Mouse (Mus musculus) brain, embryonic 18.5 days (tissue): ENCODE measurements around the gene C530008M17Rik.

Experiments used
- DNase-seq: peaks from one replicate; pipeline ENCODE4 v3.0.0-alpha.2; 2012; ENCODE audit warnings: low read depth, low spot score

The C530008M17Rik gene

DNA sequence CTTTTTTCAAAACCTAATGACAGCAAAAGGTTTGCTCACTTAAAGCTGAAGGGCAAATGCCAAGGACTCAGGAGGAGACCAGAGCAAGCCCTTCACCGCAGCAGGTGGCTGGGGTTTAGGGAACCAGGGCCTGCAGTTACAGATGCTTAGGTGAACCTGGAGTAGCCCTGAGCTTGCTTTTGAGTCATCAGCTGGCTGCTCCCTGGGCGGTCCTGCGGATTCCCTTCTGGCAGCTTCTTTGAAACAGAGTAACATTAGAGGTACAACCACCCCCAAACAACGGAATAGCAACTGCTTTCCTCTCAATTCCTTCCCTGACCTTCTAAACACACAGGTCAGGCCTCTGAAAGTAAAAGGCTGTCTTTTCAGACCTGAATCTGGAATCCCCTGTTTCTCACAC lies 116.5 kb downstream of the C530008M17Rik start:
- no peak for DNase-seq

DNA sequence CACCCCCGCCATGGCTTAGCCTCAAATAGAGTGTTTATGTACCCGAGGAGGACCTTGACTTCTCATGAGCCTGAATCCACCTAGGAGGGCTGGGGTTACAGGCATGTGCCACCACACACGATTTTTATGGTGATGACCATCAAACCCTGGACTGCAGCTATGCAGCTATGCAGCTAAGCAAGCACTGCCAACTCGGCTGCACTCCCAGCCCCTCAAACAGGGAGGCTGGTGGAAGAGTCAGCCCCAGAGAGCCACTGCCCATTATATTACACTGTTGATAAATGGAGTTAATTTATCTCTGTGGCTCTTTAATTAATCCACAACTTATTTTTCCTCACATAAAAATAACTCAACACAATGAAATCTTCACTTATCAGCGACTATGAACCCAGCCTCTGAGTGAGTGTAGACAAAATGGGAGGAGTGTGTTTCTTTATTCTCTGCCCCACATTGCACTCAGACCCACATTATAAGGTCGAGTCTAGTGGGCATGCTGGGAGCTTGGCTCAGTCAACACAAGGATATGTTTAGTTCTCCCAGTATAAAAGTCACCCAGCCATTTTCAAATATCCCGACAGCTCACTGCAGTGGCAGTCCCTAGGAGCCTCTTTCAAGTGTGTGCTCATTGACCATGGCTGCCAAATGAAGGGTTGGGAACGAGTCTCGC lies 117.3 kb downstream of the C530008M17Rik start:
- no peak for DNase-seq

DNA sequence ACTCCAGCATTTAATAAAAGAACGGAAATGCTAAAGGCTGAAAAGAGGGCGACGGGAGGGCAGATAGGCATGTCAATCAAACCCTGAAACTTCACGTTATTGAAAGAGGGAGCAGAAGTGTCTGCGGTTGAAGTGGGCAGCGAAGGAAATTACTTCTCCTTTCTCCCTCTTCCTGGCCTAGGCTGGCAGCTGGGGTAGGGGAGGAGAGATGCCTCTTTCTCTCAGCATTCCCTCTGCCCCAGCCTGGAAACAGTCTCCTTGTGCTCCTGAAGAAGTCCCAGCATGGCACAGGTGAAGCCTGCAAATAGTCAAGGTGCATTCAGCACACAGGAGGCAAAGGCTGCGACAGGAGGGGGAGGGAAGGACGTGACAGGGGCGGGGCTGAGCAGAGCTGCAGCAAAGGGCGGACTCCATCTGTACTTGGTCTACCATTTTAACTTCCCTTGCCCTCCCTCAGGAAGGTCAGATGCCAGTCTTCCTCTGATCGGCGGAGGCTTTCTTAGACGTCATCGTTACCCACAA lies 122.8 kb downstream of the C530008M17Rik start:
- DNase-seq, result no peak

DNA sequence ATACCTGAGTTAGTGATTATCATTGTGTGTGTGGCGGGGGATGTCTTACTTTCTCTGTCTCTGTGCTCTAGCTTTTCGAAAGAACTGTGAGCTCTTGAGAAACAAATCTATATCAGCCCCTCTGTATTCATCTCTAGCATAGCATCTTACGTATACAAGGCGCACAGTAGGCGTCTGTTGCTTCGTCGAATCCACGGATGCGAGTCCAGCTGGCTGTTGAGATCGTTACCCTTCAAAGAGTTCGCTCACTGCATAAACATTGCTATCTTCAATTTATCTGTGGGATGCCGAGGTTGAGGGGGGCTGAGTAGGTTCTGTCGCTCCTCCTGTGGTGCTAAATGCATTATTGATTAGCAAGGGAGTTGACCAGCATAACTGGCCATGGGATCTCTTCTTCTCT lies 125.6 kb downstream of the C530008M17Rik start:
- DNase-seq, result no peak

DNA sequence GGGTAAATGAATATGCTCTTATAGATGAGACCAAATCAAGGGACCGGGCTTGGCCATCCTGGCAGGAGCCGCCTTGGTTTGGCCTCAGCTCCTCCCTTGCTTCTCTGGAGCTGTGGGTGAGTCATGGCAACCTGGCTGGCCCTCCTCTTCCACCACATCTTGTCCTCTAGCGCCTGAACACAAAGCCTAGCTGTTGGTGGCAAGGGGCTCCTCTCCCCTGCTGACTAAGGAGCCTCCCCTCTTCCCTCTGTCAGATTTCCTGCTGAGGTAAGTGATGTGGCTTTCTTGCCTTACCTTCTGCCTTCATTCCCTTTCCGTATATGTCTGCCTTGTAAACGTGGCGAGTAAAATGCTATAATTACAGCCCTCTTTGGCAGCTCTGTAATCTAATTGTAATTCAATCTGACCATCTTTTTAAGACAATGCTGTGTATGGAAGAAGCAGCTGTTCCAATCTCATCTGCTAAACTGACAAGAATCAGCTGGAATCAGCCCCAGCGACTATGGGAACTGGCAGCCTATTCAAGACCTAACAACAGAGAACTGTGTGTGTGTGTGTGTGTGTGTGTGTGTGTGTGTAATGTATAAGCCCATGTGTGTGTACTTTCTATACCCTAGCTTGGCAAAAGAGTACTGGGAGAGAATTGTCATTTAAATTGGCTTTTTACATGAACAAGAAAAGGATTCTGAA lies 126.2 kb downstream of the C530008M17Rik start:
- DNase-seq, result peak; percentile 58

DNA sequence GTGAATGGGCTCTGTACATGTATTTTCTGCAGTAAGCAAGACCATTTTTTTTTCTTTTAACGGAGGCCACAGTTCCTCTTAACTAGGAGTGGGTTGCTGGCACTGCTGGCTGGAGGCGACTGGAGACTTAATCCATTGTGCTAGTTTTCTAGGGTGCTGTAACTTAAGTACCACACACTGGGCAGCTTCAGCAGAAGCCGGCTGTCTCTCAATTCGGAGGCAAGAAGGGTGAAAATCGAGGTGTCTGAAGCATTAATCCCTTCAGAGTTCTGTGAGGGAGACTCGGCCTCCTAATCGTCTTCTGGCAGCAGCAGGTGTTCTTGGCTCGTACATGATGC lies 126.8 kb downstream of the C530008M17Rik start:
- no peak for DNase-seq

DNA sequence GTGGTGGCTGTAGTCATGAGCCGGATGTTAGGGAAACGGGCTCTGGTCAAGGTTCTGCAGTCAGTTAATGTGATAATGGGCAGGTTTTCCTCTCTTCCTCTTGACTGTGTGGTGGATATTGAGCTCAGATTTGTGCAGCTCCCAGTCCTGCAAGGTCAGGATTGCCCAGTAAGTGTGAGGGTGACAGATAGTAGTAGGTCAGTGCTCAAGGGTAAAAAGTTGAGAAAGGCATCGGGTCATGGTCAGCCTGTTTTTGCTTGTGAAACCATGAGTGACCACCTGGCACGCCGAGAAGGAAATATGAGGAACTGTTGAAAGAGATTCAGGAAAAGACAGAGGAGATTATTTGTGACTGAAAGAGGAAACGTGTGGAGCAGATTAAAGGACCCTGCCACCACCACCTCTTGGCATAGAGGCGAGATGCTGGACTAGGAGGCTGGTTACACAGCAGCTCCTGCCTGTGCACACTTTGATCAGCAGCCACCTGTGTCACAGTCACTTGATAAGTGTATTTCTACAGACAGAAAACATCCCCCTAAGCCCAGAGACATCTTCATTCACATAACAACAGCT lies 127.9 kb downstream of the C530008M17Rik start:
- DNase-seq, result no peak

DNA sequence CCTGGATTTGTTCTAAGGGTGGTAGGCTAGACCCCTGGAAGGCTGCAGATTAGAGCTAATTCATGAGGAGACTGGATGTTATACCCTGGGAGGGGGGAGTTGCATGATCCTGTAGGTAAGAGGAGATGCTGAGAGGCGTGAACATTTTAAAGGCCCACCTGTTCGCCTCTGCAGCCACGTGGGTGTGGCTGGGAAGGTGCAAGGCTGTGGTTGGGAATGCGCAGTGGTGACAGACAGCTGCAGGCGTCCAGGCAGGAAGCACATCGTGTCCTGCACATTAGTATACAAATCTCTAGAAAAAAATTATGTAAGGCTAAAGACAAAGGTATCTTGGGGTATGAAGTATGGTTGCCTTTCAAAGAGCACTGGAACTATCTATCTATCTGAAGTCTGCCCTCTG lies 128.7 kb downstream of the C530008M17Rik start:
- DNase-seq, result no peak

DNA sequence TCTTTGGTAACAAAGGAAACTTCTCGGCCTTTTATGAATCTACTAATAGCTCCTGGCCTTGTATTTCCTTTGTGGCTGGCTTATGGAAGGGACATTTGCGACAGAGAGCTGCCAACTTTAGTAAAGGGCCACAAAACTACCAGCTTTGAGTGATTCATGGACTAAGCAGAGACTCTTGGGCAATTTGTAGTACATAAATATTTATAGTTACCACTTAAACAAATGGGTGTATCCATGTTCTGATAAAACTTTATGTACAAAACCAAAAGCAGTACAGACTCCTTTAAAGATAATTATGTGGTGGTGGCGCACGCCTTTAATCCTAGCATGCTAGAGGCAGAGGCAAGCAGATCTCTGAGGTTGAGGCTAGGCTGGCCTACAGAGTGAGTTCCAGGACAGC lies 133.6 kb downstream of the C530008M17Rik start:
- DNase-seq, result no peak

DNA sequence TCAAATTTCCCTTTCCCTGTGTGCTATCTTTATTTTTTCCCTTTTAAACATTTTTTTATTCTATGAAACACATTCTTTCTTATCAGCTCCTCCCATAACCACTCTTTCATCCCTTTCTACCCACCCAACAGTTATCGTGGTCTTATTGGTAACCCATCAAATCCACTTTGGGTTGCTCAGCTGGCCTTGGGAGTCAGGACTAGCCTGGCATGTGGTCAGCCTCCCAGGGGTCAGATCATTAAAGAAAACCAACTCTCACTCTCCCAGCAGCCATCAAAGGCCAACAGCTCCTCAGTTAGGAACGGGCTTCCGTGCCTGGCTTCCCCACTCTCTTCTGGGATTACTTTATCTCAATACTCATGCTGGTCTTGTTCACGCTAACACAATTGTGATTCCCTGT lies 135.0 kb downstream of the C530008M17Rik start:
- no peak for DNase-seq

DNA sequence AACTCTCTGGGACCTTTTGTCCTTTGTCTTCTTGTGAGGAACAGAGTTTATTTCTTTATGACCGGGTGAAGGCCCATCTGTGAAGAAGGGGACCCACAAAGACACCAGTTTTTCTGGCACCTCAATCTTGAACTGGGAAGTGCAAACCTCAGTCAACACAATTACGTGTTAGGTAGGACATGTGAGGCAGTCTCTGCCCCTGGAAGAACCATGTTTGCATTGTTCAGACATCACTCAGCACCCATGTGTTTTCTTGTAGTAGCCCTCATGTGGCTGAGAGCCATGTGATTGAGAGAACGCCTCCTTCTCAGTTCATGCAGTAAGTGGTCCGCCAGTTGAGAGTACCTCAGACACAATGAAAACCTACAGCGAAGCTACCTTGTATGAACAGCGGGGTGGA lies 136.4 kb downstream of the C530008M17Rik start:
- DNase-seq, result no peak

DNA sequence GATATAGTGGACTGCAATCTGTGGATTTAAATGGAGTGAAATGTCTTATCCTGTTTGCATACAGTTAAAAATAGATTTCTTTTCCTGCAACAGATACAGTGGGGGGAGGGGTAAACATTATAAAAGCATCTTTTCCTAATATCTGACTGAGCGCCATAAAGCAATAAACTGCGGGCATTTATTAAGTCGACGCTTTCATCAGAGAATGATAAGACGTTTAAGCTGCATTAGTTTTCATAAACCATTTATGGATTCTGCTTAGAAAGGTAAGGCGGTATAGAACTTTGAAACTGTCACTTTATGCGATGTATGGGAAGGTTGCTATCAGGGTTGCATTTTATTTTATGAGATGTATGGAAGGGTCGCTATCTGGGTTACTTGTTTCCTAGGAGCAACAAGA lies 141.7 kb downstream of the C530008M17Rik start:
- DNase-seq, result no peak

DNA sequence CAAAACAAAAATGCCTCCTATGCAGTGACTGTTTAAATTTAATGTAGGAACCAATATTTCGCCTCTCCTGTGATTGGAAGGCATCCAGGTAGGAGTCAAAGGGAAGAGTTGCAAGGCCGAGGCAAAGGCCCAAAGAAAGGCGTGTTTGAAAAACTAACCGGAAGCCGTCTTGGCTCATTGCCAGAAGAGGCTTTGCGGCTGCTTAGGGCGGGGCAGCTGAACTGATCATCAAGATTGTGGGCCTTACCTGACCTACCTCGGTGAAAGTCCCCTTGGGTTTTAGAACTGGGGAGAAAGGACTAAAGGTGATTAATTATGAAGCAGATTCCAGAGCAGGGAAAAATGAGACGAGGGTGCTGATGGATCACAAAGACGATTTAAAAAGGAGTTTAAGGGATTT lies 143.2 kb downstream of the C530008M17Rik start:
- DNase-seq, result no peak

DNA sequence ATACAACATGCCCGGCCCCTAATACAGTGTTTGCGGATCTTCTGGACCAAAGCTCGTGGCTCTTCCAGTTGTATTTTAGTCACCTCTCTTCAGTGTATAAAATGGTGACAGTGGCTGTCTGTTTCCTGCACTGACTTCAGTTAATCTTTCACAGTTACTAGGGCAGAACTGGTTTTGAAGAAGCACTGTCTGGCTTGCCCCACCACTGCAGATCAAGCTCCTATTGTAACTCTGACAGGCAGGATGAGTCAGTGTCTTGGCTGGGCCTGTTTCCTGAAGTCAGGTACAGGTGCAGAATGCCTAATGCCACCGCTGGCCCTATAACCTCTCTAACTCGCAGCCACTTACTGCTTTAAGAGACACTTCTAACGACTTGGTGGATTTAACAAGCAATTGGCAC lies 152.7 kb downstream of the C530008M17Rik start:
- no peak for DNase-seq

DNA sequence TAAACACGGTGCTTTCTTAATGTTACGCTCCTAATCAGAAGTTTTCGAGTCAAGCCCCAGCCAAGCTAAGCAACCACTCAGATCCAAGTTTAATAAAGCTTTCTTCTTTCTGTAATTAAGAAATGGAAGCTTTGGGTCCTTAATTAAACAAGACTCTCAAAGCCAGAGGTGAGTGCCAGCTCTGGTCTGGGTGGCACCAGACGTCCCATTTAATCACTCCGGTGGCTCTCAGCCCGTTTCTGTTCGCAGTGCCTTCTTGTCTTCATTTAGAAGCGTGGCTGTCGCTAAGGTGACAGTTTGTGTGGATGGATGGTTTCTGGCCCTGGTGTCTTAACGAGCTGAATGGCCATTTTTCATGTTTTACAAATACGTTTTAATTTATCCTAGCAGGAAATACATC lies 158.7 kb downstream of the C530008M17Rik start:
- DNase-seq, result no peak

DNA sequence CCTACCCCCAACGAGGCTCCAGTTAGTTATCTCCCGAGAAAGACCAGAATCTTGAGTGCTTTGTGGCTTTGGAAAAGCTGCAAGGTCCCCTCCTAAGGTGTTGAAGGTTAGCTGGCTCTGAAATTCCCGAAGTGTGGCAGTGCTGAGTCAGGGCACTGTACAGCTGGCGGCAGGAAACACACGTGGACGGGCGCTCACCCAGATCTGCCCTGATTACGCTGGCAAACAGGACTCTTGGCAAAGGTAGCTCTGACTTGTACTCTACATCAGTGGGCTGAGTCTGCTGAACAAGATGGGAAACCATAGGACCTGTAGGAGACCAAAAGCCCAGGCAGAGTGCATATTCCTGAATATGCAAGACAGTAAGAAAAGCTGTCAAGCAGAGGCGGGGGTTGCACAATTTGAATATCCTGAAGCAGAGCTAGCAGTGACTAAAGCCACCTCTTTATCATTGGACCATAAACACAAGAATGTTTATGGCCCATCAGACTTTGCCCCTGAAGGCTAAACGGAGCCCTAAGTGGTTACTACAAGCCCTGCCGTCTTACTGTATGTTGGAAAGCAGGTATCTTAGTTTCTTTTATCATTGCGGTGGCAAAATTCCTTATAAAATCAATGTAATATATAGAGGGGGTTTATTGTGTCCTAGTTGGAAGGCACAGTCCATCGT lies 159.6 kb downstream of the C530008M17Rik start:
- DNase-seq, result no peak

DNA sequence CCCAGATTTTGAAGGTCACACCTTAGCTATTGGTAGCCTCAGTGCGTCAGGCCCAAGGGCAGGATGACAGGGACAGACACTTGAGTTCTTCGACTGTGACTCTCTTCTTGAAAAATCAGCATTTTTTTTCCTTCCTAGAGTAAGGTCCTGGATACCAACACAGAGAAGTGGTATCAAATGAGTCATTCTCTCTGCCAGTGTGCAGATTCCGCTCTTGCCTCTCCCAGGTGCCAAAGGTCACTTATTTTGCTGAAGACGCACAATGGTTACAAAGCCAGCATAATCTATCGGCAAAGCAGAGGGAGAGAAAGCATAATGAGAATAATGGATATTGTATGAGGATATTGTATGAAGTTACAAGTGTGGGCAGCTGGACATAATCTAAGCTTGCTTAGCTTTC lies 160.4 kb downstream of the C530008M17Rik start:
- DNase-seq, result no peak

DNA sequence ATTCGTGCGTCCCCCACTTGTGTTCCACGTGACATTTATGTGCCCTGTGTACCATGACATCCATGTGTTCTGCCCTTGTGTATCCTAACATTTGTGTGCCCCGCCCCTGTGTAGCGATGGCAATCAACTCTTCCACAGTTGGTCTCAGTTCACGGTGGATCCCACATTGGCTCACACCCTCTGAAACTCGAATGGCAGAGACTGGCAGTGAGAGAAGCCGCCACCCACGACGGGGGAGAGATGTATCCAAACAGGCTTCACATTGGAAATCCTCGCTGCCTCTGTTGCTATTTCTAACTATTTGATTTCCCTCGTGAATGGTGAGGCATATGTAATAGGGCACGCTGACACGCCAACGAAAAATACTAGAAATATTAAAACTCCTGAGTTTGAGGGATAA lies 161.4 kb downstream of the C530008M17Rik start:
- no peak for DNase-seq

DNA sequence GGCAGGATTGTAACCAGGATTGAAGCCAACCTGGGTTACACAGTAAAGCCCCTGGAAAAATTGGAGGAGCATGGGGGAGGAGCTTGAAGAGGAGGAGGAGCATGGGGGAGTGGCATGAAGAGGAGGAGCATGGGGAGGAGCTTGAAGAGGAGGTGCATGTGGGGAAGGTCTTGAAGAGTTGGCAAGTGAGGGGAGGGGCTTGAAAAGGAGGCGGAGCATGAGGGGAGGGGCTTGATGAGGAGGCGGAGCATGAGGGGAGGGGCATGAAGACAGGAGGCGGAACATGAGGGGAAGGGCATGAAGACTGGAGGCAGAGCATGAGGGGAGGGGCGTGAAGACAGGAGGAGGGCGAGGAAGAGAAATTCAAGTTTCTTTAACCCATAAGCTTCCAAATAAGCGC lies 162.5 kb downstream of the C530008M17Rik start:
- DNase-seq, result no peak

DNA sequence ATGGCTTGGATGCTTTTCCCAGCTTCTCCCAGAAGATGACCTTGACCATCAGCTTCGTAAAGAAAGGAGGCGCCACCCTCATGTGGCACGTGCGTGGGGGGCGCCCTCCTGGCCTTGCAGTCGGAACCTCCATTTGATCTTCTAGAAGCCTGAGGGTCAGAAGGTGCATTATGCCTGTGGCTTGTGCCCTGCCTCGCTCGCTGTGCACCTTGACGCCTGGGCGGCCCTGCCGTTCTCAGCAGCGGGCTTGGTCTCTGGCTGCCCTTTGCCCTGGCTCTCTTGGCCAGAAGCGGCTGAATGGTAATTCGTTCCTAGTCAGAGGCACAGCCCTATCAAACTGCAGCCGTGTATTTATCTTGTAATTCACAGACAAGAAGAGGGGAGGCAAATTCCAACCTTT lies 165.8 kb downstream of the C530008M17Rik start:
- no peak for DNase-seq

DNA sequence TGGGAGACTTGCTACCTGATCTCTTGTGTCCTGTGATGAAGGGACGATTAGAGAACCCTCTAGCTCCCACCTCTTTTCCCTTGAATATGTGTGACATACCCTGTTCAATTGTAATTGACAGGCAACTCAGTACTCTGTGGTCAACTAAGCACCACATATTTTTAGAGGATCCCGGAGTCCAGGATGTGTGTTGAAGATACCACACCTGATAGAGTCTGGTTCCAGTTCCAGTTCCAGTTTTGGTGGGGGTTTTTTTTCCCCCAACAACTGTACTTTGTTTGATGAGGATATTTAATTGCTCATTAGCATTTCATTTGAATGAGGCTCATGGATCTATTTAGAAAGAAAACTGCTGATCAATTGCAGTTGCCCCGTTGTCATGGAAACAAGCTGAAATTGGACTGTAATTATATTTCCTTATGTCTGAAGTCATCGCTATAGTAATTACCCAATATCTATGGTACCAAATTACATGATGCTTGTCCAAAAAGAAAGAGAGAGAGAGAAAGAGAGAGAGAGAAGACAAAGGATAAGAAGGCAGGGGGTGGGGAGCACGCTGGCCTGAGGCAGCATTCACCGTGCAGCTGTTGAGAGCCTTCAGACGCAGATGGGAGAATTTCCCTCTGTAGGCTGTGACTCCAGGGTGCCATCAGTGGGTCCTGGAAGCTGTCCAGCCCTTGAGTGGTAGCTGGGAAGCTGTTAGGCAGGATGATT lies 172.4 kb downstream of the C530008M17Rik start:
- peak; percentile 59 for DNase-seq
